Mouse (Mus musculus) bone marrow, adult 2 months (tissue): ENCODE measurements around the gene Fam168a.

Source experiments
- CTCF ChIP-seq: fragments of 200-500 bp; IDR thresholded peaks from 2 replicates; pipeline ENCODE4 v1.5.1; 2011; ENCODE audit warnings: low read length, control low read depth; ENCODE audit not compliant: control insufficient read depth, insufficient read depth
- POLR2A ChIP-seq: fragments of 200-500 bp; IDR thresholded peaks from 2 replicates; pipeline ENCODE4 v1.6.1; 2011; ENCODE audit warnings: low read depth, mild to moderate bottlenecking, control low read depth, low read length, borderline replicate concordance; ENCODE audit not compliant: control insufficient read depth

GRCm38 (mm10) chr7:100762726-100763125 is 56.3 kb downstream of the Fam168a start:
- no peak for TF ChIP-seq CTCF
- no peak for TF ChIP-seq POLR2A
